Mouse (Mus musculus): ENCODE data around the gene Tmod4.

DNA sequence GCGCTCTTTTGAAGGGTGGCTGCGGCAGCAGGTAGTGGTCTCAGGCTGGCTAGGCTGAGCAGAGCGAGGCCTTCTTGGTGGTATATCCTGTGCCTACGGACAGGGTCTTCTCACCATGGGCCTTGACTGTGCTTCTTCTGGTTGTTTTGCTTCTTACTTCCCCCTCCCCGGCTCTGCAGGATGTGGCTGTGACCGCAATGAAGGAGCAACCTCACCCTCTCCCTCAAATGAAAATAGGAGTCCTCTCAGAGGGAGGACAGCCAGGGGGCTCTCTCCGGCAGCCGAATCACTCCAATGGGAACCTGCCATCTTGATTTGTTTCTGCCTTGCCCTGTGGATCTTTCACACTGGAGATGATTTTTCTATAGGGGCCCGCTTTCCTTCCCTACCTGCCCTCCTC is 17.2 kb downstream of the Tmod4 start:
- no peak for TF ChIP-seq MYOG (IDR thresholded peaks at IDR 0.05; ENCODE audit: control insufficient read depth in 1 of 3, insufficient read depth in 1 of 3, insufficient read length in 2 of 3, low read depth in 2 of 3)
- no peak for TF ChIP-seq POLR2A (IDR thresholded peaks at IDR 0.05; ENCODE audit: insufficient read length, low read depth)
- no peak for TF ChIP-seq USF1 (IDR thresholded peaks at IDR 0.05; ENCODE audit: low read depth)
- no peak for TF ChIP-seq MAX (IDR thresholded peaks at IDR 0.05; ENCODE audit: low read depth)
- TF ChIP-seq E2F4 (IDR thresholded peaks at IDR 0.05; ENCODE audit: insufficient read depth), result no peak
- TF ChIP-seq SRF (IDR thresholded peaks at IDR 0.05; ENCODE audit: control insufficient read depth, insufficient read length, low read depth), result no peak
- no peak for TF ChIP-seq TCF3 (IDR thresholded peaks at IDR 0.05; ENCODE audit: insufficient read length, low read depth)
- TF ChIP-seq TCF12 (IDR thresholded peaks at IDR 0.05; ENCODE audit: insufficient read depth, poor library complexity, severe bottlenecking), result no peak
- TF ChIP-seq POLR2AphosphoS2 (IDR thresholded peaks at IDR 0.05; ENCODE audit: insufficient read length, low read depth), result no peak
- TF ChIP-seq MYOD1 (IDR thresholded peaks at IDR 0.05; ENCODE audit: control insufficient read depth in 1 of 3, insufficient read length in 2 of 3, low read depth in 2 of 3), result no peak
- no peak for TF ChIP-seq CEBPB (IDR thresholded peaks at IDR 0.05; ENCODE audit: insufficient read depth, poor library complexity, severe bottlenecking)
- no peak for TF ChIP-seq REST (IDR thresholded peaks at IDR 0.05; ENCODE audit: insufficient read depth, insufficient read length)

Measured in myocyte (in vitro differentiated cells).